Comparison of ENCODE assay signal across 8 mouse cellular contexts in the genomic region with DNA sequence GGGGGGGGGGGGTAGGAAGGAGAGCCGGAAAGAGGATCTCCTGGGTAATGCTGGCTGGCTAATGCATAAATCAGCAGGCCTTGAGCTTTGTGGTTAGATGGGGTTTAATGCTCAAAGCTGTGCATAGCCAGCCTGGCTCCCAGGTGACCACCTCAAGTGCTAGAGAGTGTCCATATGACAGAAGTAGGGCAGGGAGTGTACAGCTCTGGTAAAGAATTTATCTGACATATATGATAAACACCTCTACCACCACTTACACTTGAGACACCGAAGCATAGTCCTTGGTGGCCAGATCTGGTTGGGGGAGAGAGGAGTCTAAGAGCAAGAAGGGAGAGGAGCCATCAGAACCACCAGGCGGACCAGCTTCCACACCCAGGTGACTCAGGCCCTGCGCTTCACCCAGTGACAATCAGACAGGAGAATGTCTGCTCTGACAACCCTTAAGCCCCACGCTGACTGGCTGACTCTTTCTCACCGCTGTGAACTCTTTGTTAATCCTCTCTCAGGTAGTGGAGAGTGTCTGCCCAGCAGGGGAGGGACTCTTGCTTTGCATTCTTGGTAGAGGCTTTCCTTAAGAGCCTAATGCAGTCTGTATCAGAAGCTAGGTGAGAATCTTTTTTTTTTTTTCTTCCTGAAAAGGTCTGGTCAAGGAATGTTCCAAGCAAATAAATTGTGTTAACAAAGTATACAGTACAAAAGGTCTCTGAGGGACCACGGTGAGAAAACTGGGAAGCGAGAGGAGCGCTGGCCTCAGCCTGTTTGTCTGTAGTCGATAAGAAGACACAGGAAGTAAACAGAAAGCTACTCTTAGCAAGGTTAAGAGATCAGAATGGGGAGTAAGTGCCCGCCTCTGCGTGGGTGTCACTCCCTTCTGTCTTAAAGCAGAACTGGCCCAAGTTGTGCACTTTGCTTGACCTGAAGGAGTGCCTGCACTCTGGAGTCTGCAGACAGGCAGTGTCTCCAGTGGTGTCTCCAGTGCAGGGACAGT.
A peak's percentile ranks its signal among the peaks of the same experiment; 100 is the strongest.
DNase-seq lines count a peak whose midpoint lies in the region; ATAC-seq and TF ChIP-seq lines count a peak whose summit lies in the region.

No protein-coding gene starts in this region.

- no peak for TF ChIP-seq CTCF in heart, postnatal 0 days (IDR thresholded peaks at IDR 0.05; ENCODE audit: low read depth)

- no peak overlapping the region for H3K4me3 ChIP-seq in heart, postnatal 0 days (ENCODE audit: low read depth, low read length)
- no peak overlapping the region for H3K4me3 ChIP-seq in midbrain, embryonic 11.5 days (ENCODE audit: low read depth, low read length)

- WGBS in heart, postnatal 0 days, result 43% methylated on average over 12 of the region's 12 CpGs
- WGBS in midbrain, embryonic 11.5 days, result 33% methylated on average over 12 of the region's 12 CpGs

- no peaks in the 10 kb centered on the region for H3K27me3 ChIP-seq in heart, postnatal 0 days (ENCODE audit: control insufficient read depth, insufficient read depth, low read length)
- H3K27me3 ChIP-seq in midbrain, embryonic 11.5 days (ENCODE audit: control insufficient read depth, insufficient read depth, low read length), result no peaks in the 10 kb centered on the region

- H3K9ac ChIP-seq in heart, postnatal 0 days (replicated peaks; ENCODE audit: low read depth, low read length), result no peak overlapping the region
- no peak overlapping the region for H3K9ac ChIP-seq in midbrain, embryonic 11.5 days (ENCODE audit: low read length)

- H3K9me3 ChIP-seq in heart, postnatal 0 days (replicated peaks; ENCODE audit: control insufficient read depth, low read length), result no peaks in the 10 kb centered on the region
- no peaks in the 10 kb centered on the region for H3K9me3 ChIP-seq in midbrain, embryonic 11.5 days (ENCODE audit: control insufficient read depth, low read length)

- no peak overlapping the region for H3K4me2 ChIP-seq in heart, postnatal 0 days (ENCODE audit: low read depth, low read length)
- H3K4me2 ChIP-seq in midbrain, embryonic 11.5 days, result no peak overlapping the region

- peaks cover 20% of the 10 kb centered on the region for H3K4me1 ChIP-seq in heart, postnatal 0 days (ENCODE audit: control insufficient read depth, insufficient read depth)
- peaks cover 7% of the 10 kb centered on the region for H3K4me1 ChIP-seq in midbrain, embryonic 11.5 days (ENCODE audit: control insufficient read depth, insufficient read depth, low read length)

- ATAC-seq in heart, postnatal 0 days (ENCODE audit: insufficient read depth, low read depth), result no peak
- ATAC-seq in midbrain, embryonic 11.5 days (ENCODE audit: low FRiP score), result peak; percentile 61

- TF ChIP-seq EP300 in heart, postnatal 0 days (IDR thresholded peaks at IDR 0.05; ENCODE audit: low read depth), result no peak

- H3K36me3 ChIP-seq in heart, postnatal 0 days (replicated peaks; ENCODE audit: control insufficient read depth, insufficient read depth, low read length), result no peaks in the 10 kb centered on the region
- no peaks in the 10 kb centered on the region for H3K36me3 ChIP-seq in midbrain, embryonic 11.5 days (ENCODE audit: control insufficient read depth, insufficient read depth, low read length)

- DNase-seq in adrenal gland, adult 2 months, result peak; percentile 45
- no peak for DNase-seq in adrenal gland, adult 8-10 months
- DNase-seq in adrenal gland, postnatal 25 days, result peak; percentile 11
- no peak for DNase-seq in heart, postnatal 0 days (ENCODE audit: low spot score)
- DNase-seq in kidney, postnatal 4 days, result peak; percentile 65 to 79
- DNase-seq in midbrain, embryonic 11.5 days (ENCODE audit: low spot score, missing footprints), result peak; percentile 82
- peak; percentile 37 for DNase-seq in thymus, postnatal 14 days
- DNase-seq in cerebellum, postnatal 36 days, result no peak

- H3K27ac ChIP-seq in heart, postnatal 0 days (ENCODE audit: low read depth), result peak overlapping the region; percentile 59
- H3K27ac ChIP-seq in midbrain, embryonic 11.5 days (ENCODE audit: low read depth, low read length), result no peak overlapping the region

Comparison
In these comparisons a context has a peak if more than half of its experiments do, and no peak if none do; other contexts are left out.
1. DNase-seq: peak in adrenal gland, adult 2 months (single experiment), adrenal gland, postnatal 25 days (single experiment), kidney, postnatal 4 days (2 of 2), midbrain, embryonic 11.5 days (single experiment) and thymus, postnatal 14 days (single experiment); none in adrenal gland, adult 8-10 months (single experiment), heart, postnatal 0 days (single experiment) and cerebellum, postnatal 36 days (0 of 2).